Comparison of ENCODE assay signal across 9 mouse cellular contexts in the genomic region with DNA sequence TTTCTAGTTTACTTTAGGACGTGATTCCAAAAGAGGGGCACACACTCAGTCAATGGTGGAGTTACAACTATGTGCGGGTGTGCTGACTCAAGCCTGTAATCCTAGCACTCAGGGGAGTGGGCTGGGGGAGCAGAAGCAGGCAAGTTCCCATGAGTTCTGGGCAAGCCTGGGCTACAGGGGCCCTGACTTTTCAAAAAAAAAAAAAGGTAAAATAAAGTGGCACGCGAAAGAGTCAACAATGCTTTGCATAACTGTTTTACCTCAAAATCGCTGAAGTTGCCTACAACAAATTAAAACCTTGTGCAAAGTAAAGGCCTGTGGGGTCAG. TPM values are rescaled to one million over a fixed set of nuclear protein-coding genes. Genes with fewer than 3 reads are reported as not detected.
A peak's percentile ranks its signal among the peaks of the same experiment; 100 is the strongest.
DNase-seq lines count a peak whose midpoint lies in the region; ATAC-seq and TF ChIP-seq lines count a peak whose summit lies in the region.
"Had no signal": no experiment of that assay in that cellular context is flagged by ENCODE, and none has a peak within 500 bp of the region (broad histone marks: within the 10 kb centered on the region; RNA-seq: fewer than 3 reads in every experiment).

No protein-coding gene starts in this region.

- H3K27me3 ChIP-seq in embryonic facial prominence, embryonic 11.5 days (ENCODE audit: control insufficient read depth, insufficient read depth, low read length), result no peaks in the 10 kb centered on the region
- H3K27me3 ChIP-seq in hindbrain, embryonic 16.5 days (replicated peaks; ENCODE audit: control insufficient read depth, insufficient read depth, low read length), result no peaks in the 10 kb centered on the region
- H3K27me3 ChIP-seq in midbrain, postnatal 0 days (ENCODE audit: insufficient read depth, low read length), result no peaks in the 10 kb centered on the region

- DNase-seq in layer of hippocampus, adult 2 months (ENCODE audit: low spot score in 2 of 2), result no peak
- DNase-seq in layer of hippocampus, adult 18-20 months (ENCODE audit: low spot score in 2 of 2), result no peak
- DNase-seq in embryonic facial prominence, embryonic 11.5 days (ENCODE audit: low spot score), result no peak
- no peak for DNase-seq in midbrain, postnatal 0 days (ENCODE audit: low spot score)
- no peak for DNase-seq in gastrocnemius, postnatal 25 days
- DNase-seq in frontal cortex, postnatal 10 days (ENCODE audit: low spot score in 2 of 2), result no peak
- no peak for DNase-seq in lung, postnatal 36 days

- TF ChIP-seq CTCF in layer of hippocampus, adult 2 months (conservative IDR thresholded peaks at IDR 0.05), result no peak
- TF ChIP-seq CTCF in midbrain, postnatal 0 days (IDR thresholded peaks at IDR 0.05), result no peak

- H3K9ac ChIP-seq in embryonic facial prominence, embryonic 11.5 days (replicated peaks; ENCODE audit: low read length), result peak overlapping the region; percentile 96
- peak overlapping the region; percentile 99 for H3K9ac ChIP-seq in hindbrain, embryonic 16.5 days (ENCODE audit: low read depth, low read length)
- peak overlapping the region; percentile 99 for H3K9ac ChIP-seq in midbrain, postnatal 0 days (replicated peaks; ENCODE audit: low read length, poor library complexity, severe bottlenecking)

- no peaks in the 10 kb centered on the region for H3K4me1 ChIP-seq in embryonic facial prominence, embryonic 11.5 days (ENCODE audit: control insufficient read depth, insufficient read depth, low read length)
- peaks cover 21% of the 10 kb centered on the region for H3K4me1 ChIP-seq in hindbrain, embryonic 16.5 days (ENCODE audit: control insufficient read depth, insufficient read depth, low read depth, low read length)
- peaks cover 12% of the 10 kb centered on the region; the same call in 1 of the 2 replicates for H3K4me1 ChIP-seq in midbrain, postnatal 0 days (ENCODE audit: insufficient read depth, low read length)

- no peaks in the 10 kb centered on the region for H3K9me3 ChIP-seq in embryonic facial prominence, embryonic 11.5 days (replicated peaks; ENCODE audit: control insufficient read depth, low read length)
- no peaks in the 10 kb centered on the region for H3K9me3 ChIP-seq in hindbrain, embryonic 16.5 days (ENCODE audit: control insufficient read depth, low read length)
- H3K9me3 ChIP-seq in midbrain, postnatal 0 days (ENCODE audit: low read length), result no peaks in the 10 kb centered on the region

- H3K36me3 ChIP-seq in embryonic facial prominence, embryonic 11.5 days (replicated peaks; ENCODE audit: control insufficient read depth, insufficient read depth, low read depth, low read length), result no peaks in the 10 kb centered on the region
- H3K36me3 ChIP-seq in hindbrain, embryonic 16.5 days (ENCODE audit: control insufficient read depth, insufficient read depth, low read length), result no peaks in the 10 kb centered on the region
- no peaks in the 10 kb centered on the region for H3K36me3 ChIP-seq in midbrain, postnatal 0 days (ENCODE audit: insufficient read depth, low read length)

- ATAC-seq in embryonic facial prominence, embryonic 11.5 days (replicated peaks; ENCODE audit: insufficient number of reproducible peaks, low FRiP score, low TSS enrichment, low read depth), result no peak
- ATAC-seq in hindbrain, embryonic 16.5 days, result no peak
- ATAC-seq in midbrain, postnatal 0 days (ENCODE audit: low FRiP score), result no peak

- peak overlapping the region; percentile 95 for H3K4me3 ChIP-seq in layer of hippocampus, adult 2 months
- H3K4me3 ChIP-seq in embryonic facial prominence, embryonic 11.5 days (ENCODE audit: low read depth, low read length), result peak overlapping the region; percentile 90
- peak overlapping the region; percentile 97 for H3K4me3 ChIP-seq in hindbrain, embryonic 16.5 days (ENCODE audit: low read length)
- peak overlapping the region; percentile 98 for H3K4me3 ChIP-seq in midbrain, postnatal 0 days (ENCODE audit: low read depth, low read length)

- peak overlapping the region; percentile 76 for H3K4me2 ChIP-seq in embryonic facial prominence, embryonic 11.5 days (ENCODE audit: low read depth, low read length)
- peak overlapping the region; percentile 60 for H3K4me2 ChIP-seq in hindbrain, embryonic 16.5 days (ENCODE audit: low read length)
- H3K4me2 ChIP-seq in midbrain, postnatal 0 days (ENCODE audit: low read depth, low read length, poor library complexity, severe bottlenecking), result peak overlapping the region; percentile 82

- WGBS in embryonic facial prominence, embryonic 11.5 days, result 10% methylated on average over 5 of the region's 5 CpGs
- WGBS in hindbrain, embryonic 16.5 days, result 15% methylated on average over 5 of the region's 5 CpGs
- 10% methylated on average over 5 of the region's 5 CpGs for WGBS in midbrain, postnatal 0 days

- peak overlapping the region; percentile 96 for H3K27ac ChIP-seq in layer of hippocampus, adult 2 months
- H3K27ac ChIP-seq in embryonic facial prominence, embryonic 11.5 days (replicated peaks; ENCODE audit: low read depth, low read length), result peak overlapping the region; percentile 89
- peak overlapping the region; percentile 96 for H3K27ac ChIP-seq in hindbrain, embryonic 16.5 days (ENCODE audit: low read depth, low read length)
- peak overlapping the region; percentile 96 for H3K27ac ChIP-seq in midbrain, postnatal 0 days (ENCODE audit: low read depth, low read length)

RNA-seq across cellular contexts. Expression of a gene that starts 0.4 kb away (rescaled TPM):
- 10 to 100 TPM; 13.0 to 15.5 TPM for total RNA-seq in layer of hippocampus, adult 2 months (2021)
- total RNA-seq in layer of hippocampus, adult 18-20 months (2021), result 10 to 100 TPM; 12.2 to 13.4 TPM
- 10.0 and 11.6 TPM in 2 replicates for polyA plus RNA-seq in embryonic facial prominence, embryonic 11.5 days (2014; fragmentation: Nextera tagmentation; extraction: Ambion mirVana)
- 5.4 and 5.8 TPM in 2 replicates for polyA plus RNA-seq in hindbrain, embryonic 16.5 days (2015; fragmentation: Nextera tagmentation; extraction: Ambion mirVana)
- total RNA-seq in midbrain, postnatal 0 days (2014; rRNA removed), result 6.4 and 8.2 TPM in 2 replicates
- 6.9 and 8.5 TPM in 2 replicates for polyA plus RNA-seq in midbrain, postnatal 0 days (2015; fragmentation: Nextera tagmentation; extraction: Ambion mirVana)
- total RNA-seq in gastrocnemius, postnatal 25 days (2021), result 1 to 10 TPM; 8.6 to 9.0 TPM

RNA-seq across cellular contexts. Expression of a gene that starts 0.7 kb away (rescaled TPM):
- total RNA-seq in layer of hippocampus, adult 2 months (2021), result 100 to 1,000 TPM; 316 to 317 TPM
- 100 to 1,000 TPM; 279 to 296 TPM for total RNA-seq in layer of hippocampus, adult 18-20 months (2021)
- 97.2 and 97.5 TPM in 2 replicates for polyA plus RNA-seq in embryonic facial prominence, embryonic 11.5 days (2014; fragmentation: Nextera tagmentation; extraction: Ambion mirVana)
- polyA plus RNA-seq in hindbrain, embryonic 16.5 days (2015; fragmentation: Nextera tagmentation; extraction: Ambion mirVana), result 112 and 115 TPM in 2 replicates
- 185 and 192 TPM in 2 replicates for total RNA-seq in midbrain, postnatal 0 days (2014; rRNA removed)
- polyA plus RNA-seq in midbrain, postnatal 0 days (2015; fragmentation: Nextera tagmentation; extraction: Ambion mirVana), result 114 TPM in 2 replicates
- 100 to 1,000 TPM; 124 to 137 TPM for total RNA-seq in gastrocnemius, postnatal 25 days (2021)

RNA-seq across cellular contexts. Expression of a gene that starts 45.4 kb away (rescaled TPM):
- total RNA-seq in layer of hippocampus, adult 2 months (2021), result not detected
- total RNA-seq in layer of hippocampus, adult 18-20 months (2021), result not detected
- not detected in 2 replicates for polyA plus RNA-seq in embryonic facial prominence, embryonic 11.5 days (2014; fragmentation: Nextera tagmentation; extraction: Ambion mirVana)
- not detected in 2 replicates for polyA plus RNA-seq in hindbrain, embryonic 16.5 days (2015; fragmentation: Nextera tagmentation; extraction: Ambion mirVana)
- not detected in 2 replicates for total RNA-seq in midbrain, postnatal 0 days (2014; rRNA removed)
- not detected in 2 replicates for polyA plus RNA-seq in midbrain, postnatal 0 days (2015; fragmentation: Nextera tagmentation; extraction: Ambion mirVana)
- 1 to 10 TPM in 1 of 2 experiments, under 1 TPM in 1; 0.82 to 1.3 TPM for total RNA-seq in gastrocnemius, postnatal 25 days (2021)
- total RNA-seq: adrenal gland, postnatal 25 days had no signal
